Comparison of ENCODE assay signal across 20 mouse cellular contexts in the genomic region with DNA sequence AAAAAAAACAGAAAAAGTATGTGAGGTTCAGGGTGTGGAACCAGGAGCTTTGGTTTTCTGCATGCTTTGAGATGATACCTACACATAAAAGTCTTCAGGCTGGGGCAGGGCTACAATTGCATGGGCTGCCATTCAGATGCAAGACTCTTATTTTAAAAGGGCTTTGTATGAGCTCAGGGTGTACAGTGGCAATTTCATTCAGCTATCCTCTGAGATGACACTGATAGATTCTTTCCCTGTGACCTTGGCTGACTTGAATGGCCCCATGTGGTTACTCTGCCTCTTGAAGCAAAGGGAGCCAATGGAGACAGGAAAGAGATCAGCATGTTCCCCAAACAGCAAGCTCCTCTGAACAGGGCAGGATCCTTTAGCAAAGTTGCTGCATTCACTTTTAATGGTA.
A peak's percentile ranks its signal among the peaks of the same experiment; 100 is the strongest.
DNase-seq lines count a peak whose midpoint lies in the region; ATAC-seq and TF ChIP-seq lines count a peak whose summit lies in the region.
"Had no signal": no experiment of that assay in that cellular context is flagged by ENCODE, and none has a peak within 500 bp of the region (broad histone marks: within the 10 kb centered on the region; RNA-seq: fewer than 3 reads in every experiment).

No protein-coding gene starts in this region.

- no peaks in the 10 kb centered on the region for H3K9me3 ChIP-seq in lung, embryonic 14.5 days (ENCODE audit: low read depth, low read length)
- H3K9me3 ChIP-seq in hindbrain, postnatal 0 days (ENCODE audit: low read length): no peaks in the 10 kb centered on the region
- H3K9me3 ChIP-seq: embryonic facial prominence, embryonic 10.5 days; heart, embryonic 10.5 days; liver, embryonic 13.5 days; midbrain, embryonic 15.5 days had no signal

- H3K4me2 ChIP-seq in lung, embryonic 14.5 days: no peak overlapping the region
- H3K4me2 ChIP-seq in hindbrain, postnatal 0 days (ENCODE audit: low read depth, low read length): no peak overlapping the region
- H3K4me2 ChIP-seq: liver, embryonic 13.5 days; midbrain, embryonic 15.5 days had no signal

- intact Hi-C loops in gastrocnemius, adult 2 months (cut with DNase I): no loop called here

- no peak overlapping the region for H3K4me3 ChIP-seq in gastrocnemius, adult 2 months
- no peak overlapping the region for H3K4me3 ChIP-seq in lung, embryonic 14.5 days (ENCODE audit: low read depth, low read length)
- no peak overlapping the region for H3K4me3 ChIP-seq in lung, adult 2 months (replicated peaks; ENCODE audit: extremely low read depth, low read depth, low read length)
- H3K4me3 ChIP-seq in hindbrain, postnatal 0 days (ENCODE audit: low read length): no peak overlapping the region
- H3K4me3 ChIP-seq: embryonic facial prominence, embryonic 10.5 days; heart, embryonic 10.5 days; liver, embryonic 13.5 days; midbrain, embryonic 15.5 days had no signal

- no peak overlapping the region for H3K9ac ChIP-seq in lung, embryonic 14.5 days
- no peak overlapping the region for H3K9ac ChIP-seq in hindbrain, postnatal 0 days (replicated peaks; ENCODE audit: low read length)
- H3K9ac ChIP-seq: liver, embryonic 13.5 days; midbrain, embryonic 15.5 days had no signal

- no peaks in the 10 kb centered on the region for H3K27me3 ChIP-seq in lung, embryonic 14.5 days (ENCODE audit: insufficient read depth, low read length)
- H3K27me3 ChIP-seq in hindbrain, postnatal 0 days (ENCODE audit: insufficient read depth, low read length): no peaks in the 10 kb centered on the region
- H3K27me3 ChIP-seq: liver, embryonic 13.5 days; midbrain, embryonic 15.5 days had no signal

- H3K36me3 ChIP-seq in lung, embryonic 14.5 days (ENCODE audit: insufficient read depth): no peaks in the 10 kb centered on the region
- H3K36me3 ChIP-seq in hindbrain, postnatal 0 days (ENCODE audit: insufficient read depth, low read length): no peaks in the 10 kb centered on the region
- H3K36me3 ChIP-seq: embryonic facial prominence, embryonic 10.5 days; G1E; heart, embryonic 10.5 days; liver, embryonic 13.5 days; midbrain, embryonic 15.5 days had no signal

- H3K4me1 ChIP-seq in lung, embryonic 14.5 days (ENCODE audit: insufficient read depth): no peaks in the 10 kb centered on the region
- no peaks in the 10 kb centered on the region for H3K4me1 ChIP-seq in lung, adult 2 months (ENCODE audit: control insufficient read depth, insufficient read depth, low read length)
- H3K4me1 ChIP-seq in hindbrain, postnatal 0 days (ENCODE audit: insufficient read depth, low read length): no peaks in the 10 kb centered on the region
- H3K4me1 ChIP-seq: heart, embryonic 10.5 days; liver, embryonic 13.5 days; midbrain, embryonic 15.5 days had no signal

- TF ChIP-seq CTCF in gastrocnemius, adult 2 months (IDR thresholded peaks at IDR 0.05): no peak
- TF ChIP-seq CTCF in lung, embryonic 14.5 days (IDR thresholded peaks at IDR 0.05; ENCODE audit: low read depth): no peak
- TF ChIP-seq CTCF in lung, adult 2 months (IDR thresholded peaks at IDR 0.05; ENCODE audit: insufficient read depth, low read length): no peak
- TF ChIP-seq CTCF in hindbrain, postnatal 0 days (IDR thresholded peaks at IDR 0.05; ENCODE audit: low read depth): no peak

- H3K27ac ChIP-seq in gastrocnemius, adult 2 months: no peak overlapping the region
- no peak overlapping the region for H3K27ac ChIP-seq in lung, embryonic 14.5 days (ENCODE audit: low read depth)
- no peak overlapping the region for H3K27ac ChIP-seq in hindbrain, postnatal 0 days
- H3K27ac ChIP-seq: embryonic facial prominence, embryonic 10.5 days; heart, embryonic 10.5 days; liver, embryonic 13.5 days; midbrain, embryonic 15.5 days had no signal

- no peak for TF ChIP-seq POLR2A in lung, adult 2 months (IDR thresholded peaks at IDR 0.05; ENCODE audit: borderline replicate concordance, extremely low read depth, low read depth, low read length)

- ATAC-seq in lung, embryonic 14.5 days (ENCODE audit: insufficient read depth): no peak
- ATAC-seq in hindbrain, postnatal 0 days: peak; percentile 47; the same call in 1 of the 2 replicates
- ATAC-seq: activated CD4-positive, CD25-positive, alpha-beta regulatory T cell, adult 4 months; midbrain, embryonic 15.5 days had no signal

- DNase-seq in gastrocnemius, adult 2 months: peak; percentile 20
- DNase-seq in gastrocnemius, postnatal 10 days: no peak
- peak; percentile 36 for DNase-seq in lung, embryonic 14.5 days
- no peak for DNase-seq in lung, adult 2 months
- DNase-seq in ZHBTc4 (ENCODE audit: low read depth, low spot score): peak; percentile 80
- peak; percentile 34 for DNase-seq in hindbrain, postnatal 0 days (ENCODE audit: low spot score)
- DNase-seq in right cerebral cortex, postnatal 36 days (ENCODE audit: low spot score in 2 of 2): no peak
- no peak for DNase-seq in spleen, postnatal 36 days (ENCODE audit: low spot score in 2 of 2)
- DNase-seq: B cell, adult 2 months; cerebellum, adult 2 months; heart, postnatal 4 days; layer of hippocampus, postnatal 36 days; left cerebral cortex, postnatal 4 days; liver, embryonic 13.5 days; lung, postnatal 14 days had no signal

Comparison
In these comparisons a context has a peak if more than half of its experiments do, and no peak if none do; other contexts are left out.
1. DNase-seq: peak in gastrocnemius, adult 2 months (single experiment), lung, embryonic 14.5 days (single experiment), ZHBTc4 (single experiment) and hindbrain, postnatal 0 days (single experiment); none in gastrocnemius, postnatal 10 days (single experiment), lung, adult 2 months (single experiment), right cerebral cortex, postnatal 36 days (0 of 2) and spleen, postnatal 36 days (0 of 2).